In genomic region chr7:100497982-100498381, GRCm38 (mm10) we compare ENCODE assay signal across 20 mouse cellular contexts. TPM values are rescaled to one million over a fixed set of nuclear protein-coding genes. Genes with fewer than 3 reads are reported as not detected.
DNase-seq lines count a peak whose midpoint lies in the region; ATAC-seq and TF ChIP-seq lines count a peak whose summit lies in the region.
"Had no signal": no experiment of that assay in that cellular context is flagged by ENCODE, and none has a peak within 500 bp of the region (broad histone marks: within the 10 kb centered on the region; RNA-seq: fewer than 3 reads in every experiment).

No protein-coding gene starts in this region.

- DNase-seq in heart, adult 11 months: peak; percentile 93
- no peak for DNase-seq in heart, adult 18-20 months
- peak; percentile 25 for DNase-seq in thymus, postnatal 4 days
- no peak for DNase-seq in thymus, adult 2 months
- DNase-seq in left cerebral cortex, postnatal 4 days: no peak
- DNase-seq: adrenal gland, adult 2 months; adrenal gland, postnatal 25 days; cerebellum, adult 18-20 months; cerebellum, adult 9-11 months; gastrocnemius, postnatal 10 days; heart, postnatal 36 days had no signal

- no peak for TF ChIP-seq CTCF in thymus, adult 2 months (IDR thresholded peaks at IDR 0.05; ENCODE audit: borderline replicate concordance, control insufficient read depth, extremely low read depth, insufficient read depth, low read length, poor library complexity)

- H3K4me2 ChIP-seq in liver, embryonic 15.5 days: peak overlapping the region; percentile 93
- H3K4me2 ChIP-seq: forebrain, embryonic 12.5 days; heart, embryonic 13.5 days; intestine, embryonic 15.5 days had no signal

- TF ChIP-seq POLR2A in thymus, adult 2 months (IDR thresholded peaks at IDR 0.05; ENCODE audit: control insufficient read depth, extremely low read depth, insufficient read depth, low read length, poor library complexity): no peak

- no peaks in the 10 kb centered on the region for H3K27me3 ChIP-seq in thymus, adult 2 months (ENCODE audit: control insufficient read depth, insufficient read depth, low read length)
- H3K27me3 ChIP-seq in liver, embryonic 15.5 days: no peaks in the 10 kb centered on the region
- H3K27me3 ChIP-seq: heart, embryonic 13.5 days; intestine, embryonic 15.5 days had no signal

- peaks cover 45% of the 10 kb centered on the region for H3K36me3 ChIP-seq in thymus, adult 2 months (ENCODE audit: control insufficient read depth, insufficient read depth, low read length)
- H3K36me3 ChIP-seq in liver, embryonic 15.5 days (replicated peaks): peaks cover 69% of the 10 kb centered on the region

- H3K27ac ChIP-seq in thymus, adult 2 months (ENCODE audit: control insufficient read depth, insufficient read depth, low read length): no peak overlapping the region
- H3K27ac ChIP-seq in liver, embryonic 15.5 days (replicated peaks): peak overlapping the region; percentile 93; the same call in 1 of the 2 replicates
- H3K27ac ChIP-seq: embryonic facial prominence, embryonic 10.5 days; forebrain, embryonic 12.5 days; heart, embryonic 13.5 days; intestine, embryonic 15.5 days had no signal

- no peak overlapping the region for H3K9ac ChIP-seq in liver, embryonic 15.5 days
- H3K9ac ChIP-seq: forebrain, embryonic 12.5 days; heart, embryonic 13.5 days; intestine, embryonic 15.5 days had no signal

- no peak overlapping the region for H3K4me3 ChIP-seq in thymus, adult 2 months (ENCODE audit: control insufficient read depth, insufficient read depth, low read length)
- H3K4me3 ChIP-seq in liver, embryonic 15.5 days (replicated peaks): 0 out of 2 replicates have a peak overlapping the region, but pooled peaks have one; percentile 79
- H3K4me3 ChIP-seq: embryonic facial prominence, embryonic 10.5 days; forebrain, embryonic 12.5 days; heart, embryonic 13.5 days; intestine, embryonic 15.5 days had no signal

- peaks cover 36% of the 10 kb centered on the region for H3K4me1 ChIP-seq in thymus, adult 2 months (replicated peaks; ENCODE audit: control insufficient read depth, insufficient read depth, low read length)
- peaks cover 85% of the 10 kb centered on the region for H3K4me1 ChIP-seq in liver, embryonic 15.5 days (replicated peaks)

- no peaks in the 10 kb centered on the region for H3K9me3 ChIP-seq in liver, embryonic 15.5 days (replicated peaks)
- H3K9me3 ChIP-seq: embryonic facial prominence, embryonic 10.5 days; forebrain, embryonic 12.5 days; heart, embryonic 13.5 days; intestine, embryonic 15.5 days had no signal

- no peak for ATAC-seq in liver, embryonic 15.5 days (ENCODE audit: insufficient read depth)
- no peak for ATAC-seq in inflammation-experienced regulatory T-cells, adult 6 months
- ATAC-seq: forebrain, embryonic 16.5 days; hindbrain, embryonic 16.5 days; intestine, embryonic 15.5 days had no signal

- intact Hi-C loops in left cerebral cortex, postnatal 4 days (cut with DNase I): no loop called here

- 91% methylated on average over 13 of the region's 13 CpGs for WGBS in thymus, adult 2 months
- 88% methylated on average over 13 of the region's 13 CpGs for WGBS in liver, embryonic 15.5 days (ENCODE audit: insufficient replicate concordance)

RNA-seq across cellular contexts. Expression of gene Ucp2, which starts 4.8 kb away (rescaled TPM):
- 100 to 1,000 TPM; 255 to 377 TPM for total RNA-seq in heart, adult 18-20 months (2021)
- polyA plus RNA-seq in thymus, adult 2 months (2012; rRNA removed): 1,120 and 1,396 TPM in 2 replicates
- polyA plus RNA-seq in liver, embryonic 15.5 days (2015; fragmentation: Nextera tagmentation; extraction: Ambion mirVana): 734 and 787 TPM in 2 replicates
- 10 to 100 TPM; 46.2 to 47.2 TPM for total RNA-seq in left cerebral cortex, postnatal 4 days (2021)
- polyA plus RNA-seq in inflammation-experienced regulatory T-cells, adult 6 months (2017; shearing (Covaris generic)): 1,000 to 10,000 TPM; 1,111 to 1,581 (median 1,117) TPM

RNA-seq across cellular contexts. Expression of gene Dnajb13, which starts 16.8 kb away (rescaled TPM):
- total RNA-seq in heart, adult 18-20 months (2021): under 1 TPM in 1 of 2 experiments, not detected in 1; 0.18 TPM
- polyA plus RNA-seq in thymus, adult 2 months (2012; rRNA removed): 2.2 and 3.0 TPM in 2 replicates
- polyA plus RNA-seq in liver, embryonic 15.5 days (2015; fragmentation: Nextera tagmentation; extraction: Ambion mirVana): 2.9 and 3.8 TPM in 2 replicates
- under 1 TPM; 0.38 to 0.62 TPM for total RNA-seq in left cerebral cortex, postnatal 4 days (2021)
- polyA plus RNA-seq in inflammation-experienced regulatory T-cells, adult 6 months (2017; shearing (Covaris generic)): 10 to 100 TPM; 15.7 to 23.7 (median 18.8) TPM
- total RNA-seq: adrenal gland, postnatal 25 days; gastrocnemius, postnatal 10 days; heart, postnatal 36 days had no signal

RNA-seq across cellular contexts. Expression of gene Ucp3, which starts 25.2 kb away (rescaled TPM):
- 10 to 100 TPM; 15.7 to 43.8 TPM for total RNA-seq in heart, adult 18-20 months (2021)
- 6.0 and 7.0 TPM in 2 replicates for polyA plus RNA-seq in thymus, adult 2 months (2012; rRNA removed)
- 0.06 TPM in 1 of 2 replicates, not detected in the other for polyA plus RNA-seq in liver, embryonic 15.5 days (2015; fragmentation: Nextera tagmentation; extraction: Ambion mirVana)
- under 1 TPM in 1 of 2 experiments, not detected in 1; 0.28 TPM for total RNA-seq in left cerebral cortex, postnatal 4 days (2021)
- polyA plus RNA-seq in inflammation-experienced regulatory T-cells, adult 6 months (2017; shearing (Covaris generic)): under 1 TPM in 1 of 3 experiments, not detected in 2; 0.55 TPM
- polyA plus RNA-seq: forebrain, embryonic 12.5 days; forebrain, embryonic 16.5 days; hindbrain, embryonic 11.5 days; intestine, embryonic 15.5 days had no signal

RNA-seq across cellular contexts. Expression of gene Coa4, which starts 38.9 kb away (rescaled TPM):
- total RNA-seq in heart, adult 18-20 months (2021): 10 to 100 TPM; 16.2 to 17.6 TPM
- 9.1 and 10.1 TPM in 2 replicates for polyA plus RNA-seq in thymus, adult 2 months (2012; rRNA removed)
- 11.5 and 12.3 TPM in 2 replicates for polyA plus RNA-seq in liver, embryonic 15.5 days (2015; fragmentation: Nextera tagmentation; extraction: Ambion mirVana)
- total RNA-seq in left cerebral cortex, postnatal 4 days (2021): 1 to 10 TPM; 8.9 to 9.0 TPM
- polyA plus RNA-seq in inflammation-experienced regulatory T-cells, adult 6 months (2017; shearing (Covaris generic)): 10 to 100 TPM; 20.9 to 26.5 (median 23.5) TPM

Comparison
In these comparisons a context has a peak if more than half of its experiments do, and no peak if none do; other contexts are left out.
1. DNase-seq: peak in heart, adult 11 months (single experiment) and thymus, postnatal 4 days (single experiment); none in heart, adult 18-20 months (0 of 2), thymus, adult 2 months (single experiment) and left cerebral cortex, postnatal 4 days (single experiment).